Mouse (Mus musculus) ES-Bruce4 (cell line): Measurements from ENCODE around the gene Fbxl8. TPM values are rescaled to one million over a fixed set of nuclear protein-coding genes. Genes with fewer than 3 reads are reported as not detected.

Experiments
- H3K27ac ChIP-seq: 2 replicates; pipeline ENCODE4 v1.5.1; 2012; ENCODE audit warnings: low read length, inconsistent platforms; ENCODE audit not compliant: insufficient read depth
- H3K27me3 ChIP-seq: 2 replicates; pipeline ENCODE4 v1.6.1; 2012; ENCODE audit warnings: mild to moderate bottlenecking, low read length, inconsistent platforms; ENCODE audit not compliant: control insufficient read depth, poor library complexity, insufficient read depth, severe bottlenecking
- H3K36me3 ChIP-seq: 2 replicates; pipeline ENCODE4 v1.6.1; 2012; ENCODE audit warnings: inconsistent platforms, mild to moderate bottlenecking, low read length, moderate library complexity; ENCODE audit not compliant: control insufficient read depth, poor library complexity, insufficient read depth, severe bottlenecking
- H3K4me1 ChIP-seq: one replicate; pipeline ENCODE4 v1.8.1; 2011; ENCODE audit warnings: low read length; ENCODE audit not compliant: control insufficient read depth, insufficient read depth
- H3K4me3 ChIP-seq: 2 replicates; pipeline ENCODE4 v1.5.1; 2011; ENCODE audit warnings: low read depth, mild to moderate bottlenecking, low read length
- H3K9ac ChIP-seq: 2 replicates; pipeline ENCODE4 v1.6.1; 2012; ENCODE audit warnings: low read depth, mild to moderate bottlenecking, inconsistent platforms; ENCODE audit not compliant: poor library complexity, severe bottlenecking
- H3K9me3 ChIP-seq: replicated peaks from 2 replicates; pipeline ENCODE4 v1.6.1; 2012; ENCODE audit warnings: mild to moderate bottlenecking, low read length, inconsistent platforms; ENCODE audit not compliant: control insufficient read depth, poor library complexity, insufficient read depth, severe bottlenecking
- CTCF ChIP-seq: IDR thresholded peaks from one replicate; pipeline ENCODE4 v1.8.1; 2011; ENCODE audit warnings: low read depth, low read length
- EP300 ChIP-seq: IDR thresholded peaks from 2 replicates; pipeline ENCODE4 v1.6.1; 2011; ENCODE audit warnings: low read depth, low read length; ENCODE audit not compliant: insufficient read depth
- POLR2A ChIP-seq: IDR thresholded peaks from one replicate; pipeline ENCODE4 v1.8.1; 2011; ENCODE audit warnings: low read length; ENCODE audit not compliant: insufficient read depth
- polyA plus RNA-seq: library from polyadenylated mRNA; stranded (reverse); fragments of >200 nt; gene quantifications from 2 replicates; pipeline ENCODE4 v1.2.4, GENCODE M21; 2011; ENCODE audit warnings: low read depth; ENCODE audit not compliant: missing spikeins, insufficient read depth, insufficient read length

Fbxl8 gene
- polyA plus RNA-seq, 1 experiment = 1.5 TPM

- H3K9ac ChIP-seq = peak overlapping the region; percentile 54
- peak overlapping the region; percentile 61 for H3K4me3 ChIP-seq
- no peaks in the 10 kb centered on the region for H3K9me3 ChIP-seq
- TF ChIP-seq CTCF (no peak), POLR2A (no peak), EP300 (no peak)
- no peaks in the 10 kb centered on the region for H3K36me3 ChIP-seq
- peaks cover 18% of the 10 kb centered on the region for H3K27me3 ChIP-seq
- peaks cover 2% of the 10 kb centered on the region for H3K4me1 ChIP-seq
- H3K27ac ChIP-seq = no peak overlapping the region
Observed at GRCm38 (mm10) chr8:105270101-105270915, 5.9 kb downstream of the Fbxl8 start.

DNA sequence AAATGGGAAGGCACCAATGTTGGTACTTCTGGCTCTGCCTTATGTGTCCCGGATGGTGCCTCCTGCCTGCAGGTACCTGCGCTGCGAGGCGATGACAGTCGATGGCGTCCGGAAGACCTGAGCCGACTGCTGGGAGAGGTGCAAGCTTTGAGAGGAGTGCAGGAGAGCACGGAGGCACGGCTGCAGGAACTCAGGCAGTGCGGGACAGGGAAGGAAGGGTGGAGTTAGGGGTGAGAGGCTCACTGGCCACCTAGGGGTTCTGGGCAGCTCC lies 6.4 kb downstream of the Fbxl8 start:
- peaks cover 2% of the 10 kb centered on the region for H3K4me1 ChIP-seq
- no peak overlapping the region for H3K27ac ChIP-seq
- H3K36me3 ChIP-seq = no peaks in the 10 kb centered on the region
- TF ChIP-seq EP300 (no peak), CTCF (no peak), POLR2A (no peak)
- H3K9me3 ChIP-seq = no peaks in the 10 kb centered on the region
- peak overlapping the region; percentile 61 for H3K4me3 ChIP-seq
- no peak overlapping the region for H3K9ac ChIP-seq
- peaks cover 18% of the 10 kb centered on the region for H3K27me3 ChIP-seq

- H3K27me3 ChIP-seq = peaks cover 13% of the 10 kb centered on the region
- H3K4me3 ChIP-seq = no peak overlapping the region
- no peaks in the 10 kb centered on the region for H3K9me3 ChIP-seq
- H3K9ac ChIP-seq = no peak overlapping the region
- no peak overlapping the region for H3K27ac ChIP-seq
- H3K4me1 ChIP-seq = peaks cover 2% of the 10 kb centered on the region
- H3K36me3 ChIP-seq = no peaks in the 10 kb centered on the region
- no peak for TF ChIP-seq POLR2A
- TF ChIP-seq CTCF = no peak
- no peak for TF ChIP-seq EP300
Observed at GRCm38 (mm10) chr8:105275387-105275786, 10.9 kb downstream of the Fbxl8 start.

DNA sequence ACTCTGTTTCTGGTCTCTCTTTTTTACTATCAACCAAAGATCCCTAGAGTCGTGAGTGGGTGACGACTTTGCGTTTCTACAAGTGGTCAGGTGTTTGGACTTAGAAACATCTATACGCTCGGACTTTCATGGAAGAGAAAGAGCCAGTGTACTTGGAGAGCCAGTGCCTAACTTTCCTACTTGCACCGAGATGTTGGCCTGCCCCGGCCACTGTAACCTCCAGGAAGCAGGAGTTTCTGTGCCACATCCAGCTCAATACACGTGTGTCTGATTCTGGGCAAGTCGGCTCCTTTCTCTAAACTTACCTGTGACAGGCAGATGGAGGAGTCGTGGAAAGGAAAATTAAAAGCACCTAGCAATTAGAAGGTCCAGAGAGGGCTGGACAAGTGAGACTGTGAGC lies 11.4 kb downstream of the Fbxl8 start, which contains the start of gene Nol3:
Gene Nol3, plus strand, starts transcription at position 301 of the 400 bp plus-strand sequence.
- TF ChIP-seq POLR2A (no peak), CTCF (no peak), EP300 (no peak)
- Histone ChIP-seq H3K27me3 (peaks cover 10% of the 10 kb centered on the region), H3K4me3 (peak within 1 kb of the TSS; percentile 31), H3K9me3 (no peaks in the 10 kb centered on the region), H3K9ac (peak within 1 kb of the TSS; percentile 9; the same call in 1 of the 2 replicates), H3K36me3 (no peaks in the 10 kb centered on the region), H3K27ac (no peak within 1 kb of the TSS), H3K4me1 (peaks cover 2% of the 10 kb centered on the region)

DNA sequence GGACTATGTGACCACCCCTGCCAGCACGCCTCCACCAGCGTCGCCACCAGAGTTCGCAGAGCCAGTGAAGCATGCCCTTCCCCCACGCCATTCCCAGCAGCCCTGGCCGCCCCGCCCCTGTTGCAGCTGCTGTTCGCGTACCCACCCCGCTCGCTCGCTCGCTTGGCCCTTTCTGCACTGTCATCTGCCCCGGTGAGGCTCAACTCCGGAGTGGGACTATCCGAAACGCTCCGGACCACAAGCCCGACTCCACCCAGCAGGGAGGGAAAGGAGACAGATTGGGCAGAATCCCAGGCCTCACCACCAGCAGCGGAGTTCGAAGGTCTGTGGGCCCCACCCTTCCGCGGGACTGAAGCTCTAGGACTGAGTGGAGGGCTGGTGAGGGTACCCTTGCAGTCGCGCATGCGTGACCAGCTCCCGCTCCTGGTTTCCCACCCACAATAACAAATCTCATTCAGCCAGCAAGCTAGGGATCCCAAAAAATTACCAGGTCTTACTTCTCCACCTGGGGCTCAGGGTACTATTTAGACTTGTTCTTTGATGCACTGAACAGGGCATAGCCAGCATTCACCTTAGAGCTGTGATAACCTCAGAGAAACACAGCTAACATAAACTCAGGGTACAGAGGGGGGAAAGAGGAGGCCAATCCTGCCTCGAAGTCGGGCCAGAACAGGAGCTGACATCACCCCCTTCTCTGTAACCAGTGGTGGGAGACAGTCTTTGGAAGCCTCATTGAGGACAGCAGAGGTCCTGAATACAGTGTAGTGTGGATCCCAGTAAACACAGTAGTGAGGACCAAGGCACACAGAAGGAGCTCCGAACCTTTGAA lies 12.1 kb downstream of the Fbxl8 start:
- H3K4me3 ChIP-seq = peak overlapping the region; percentile 31
- H3K4me1 ChIP-seq = no peaks in the 10 kb centered on the region
- no peak overlapping the region for H3K27ac ChIP-seq
- no peak for TF ChIP-seq CTCF
- no peak for TF ChIP-seq POLR2A
- 0 out of 2 replicates have a peak, but pooled peaks have one; percentile 7 for TF ChIP-seq EP300
- H3K27me3 ChIP-seq = peaks cover 7% of the 10 kb centered on the region
- peak overlapping the region; percentile 9; the same call in 1 of the 2 replicates for H3K9ac ChIP-seq
- no peaks in the 10 kb centered on the region for H3K36me3 ChIP-seq
- no peaks in the 10 kb centered on the region for H3K9me3 ChIP-seq

GRCm38 (mm10) chr8:105278911-105279334 lies 14.5 kb downstream of the Fbxl8 start:
- Histone ChIP-seq H3K4me1 (no peaks in the 10 kb centered on the region), H3K9me3 (no peaks in the 10 kb centered on the region), H3K27ac (no peak overlapping the region), H3K9ac (no peak overlapping the region), H3K36me3 (no peaks in the 10 kb centered on the region), H3K4me3 (peak overlapping the region; percentile 12), H3K27me3 (peaks cover 4% of the 10 kb centered on the region)
- peak; percentile 5 for TF ChIP-seq CTCF
- TF ChIP-seq EP300 = no peak
